Mouse (Mus musculus): ENCODE measurements at regions not wholly inside any gene's neighbourhood (a gene's known extent, or its start where the extent isn't known, plus 50 kb on each side); places are given as distances from the start of the nearest gene placed in this dataset.

GRCm38 (mm10) chr1:52338704-52339103, 105.7 kb upstream of the Gls start:
- no peak for TF ChIP-seq ZNF384 (IDR thresholded peaks at IDR 0.05; ENCODE audit: low read depth, low read length)
- TF ChIP-seq ZC3H11A (IDR thresholded peaks at IDR 0.05; ENCODE audit: borderline replicate concordance, low read depth, low read length) = no peak
- TF ChIP-seq HCFC1 (IDR thresholded peaks at IDR 0.05; ENCODE audit: borderline replicate concordance, insufficient read depth, low read length) = no peak
- no peak for TF ChIP-seq CHD2 (IDR thresholded peaks at IDR 0.05; ENCODE audit: low read depth, low read length)
